Mouse (Mus musculus): ENCODE results near the gene Litaf. TPM values are rescaled to one million over a fixed set of nuclear protein-coding genes. Genes with fewer than 3 reads are reported as not detected.

Gene Litaf
- total and polyA plus RNA-seq, 3 experiments: 25.7 to 50.1 TPM; not detected in 1

- no peak for DNase-seq (ENCODE audit: low read depth, low spot score)
- H3K4me3 ChIP-seq (ENCODE audit: control insufficient read depth in 1 of 2, insufficient read depth in 1 of 2, low read depth in 2 of 2, low read length in 2 of 2): no peak overlapping the region
- H3K27ac ChIP-seq (ENCODE audit: control insufficient read depth, low read depth, low read length): no peak overlapping the region
- TF ChIP-seq USF1 (IDR thresholded peaks at IDR 0.05; ENCODE audit: low read depth, low read length) (no peak), JUND (IDR thresholded peaks at IDR 0.05; ENCODE audit: low read depth, low read length) (no peak), POLR2AphosphoS5 (IDR thresholded peaks at IDR 0.05; ENCODE audit: borderline replicate concordance, low read depth, low read length) (no peak), GATA1 (IDR thresholded peaks at IDR 0.05; ENCODE audit: low read depth, low read length) (no peak), UBTF (IDR thresholded peaks at IDR 0.05; ENCODE audit: borderline replicate concordance, insufficient read depth, low read depth, low read length) (no peak), RCOR1 (IDR thresholded peaks at IDR 0.05; ENCODE audit: low read depth, low read length) (no peak), E2F4 (IDR thresholded peaks at IDR 0.05; ENCODE audit: borderline replicate concordance, low read depth, low read length) (no peak), POLR2AphosphoS2 (IDR thresholded peaks at IDR 0.05; ENCODE audit: low read length) (no peak), MEF2A (IDR thresholded peaks at IDR 0.05; ENCODE audit: extremely low read depth, insufficient replicate concordance, low read depth, low read length, poor library complexity, severe bottlenecking) (no peak), CTCF (IDR thresholded peaks at IDR 0.05 in 2 of 3, conservative IDR thresholded peaks at IDR 0.05 in 1 of 3; ENCODE audit: control insufficient read depth in 1 of 3, insufficient read depth in 1 of 3, low read depth in 2 of 3, low read length in 3 of 3, poor library complexity in 1 of 3, severe bottlenecking in 1 of 3) (no peak), CHD2 (IDR thresholded peaks at IDR 0.05; ENCODE audit: low read length) (no peak), MAZ (IDR thresholded peaks at IDR 0.05; ENCODE audit: low read depth, low read length) (no peak), CHD1 (IDR thresholded peaks at IDR 0.05; ENCODE audit: low read depth, low read length) (no peak), NRF1 (IDR thresholded peaks at IDR 0.05; ENCODE audit: insufficient read depth, low read depth, low read length, poor library complexity, severe bottlenecking) (no peak)
- no peaks in the 10 kb centered on the region for H3K9me3 ChIP-seq (replicated peaks; ENCODE audit: insufficient read depth, low read length)
- H3K4me1 ChIP-seq (ENCODE audit: control insufficient read depth in 1 of 2, insufficient read depth in 2 of 2, low read length in 2 of 2): no peaks in the 10 kb centered on the region
- no peaks in the 10 kb centered on the region for H3K79me2 ChIP-seq (ENCODE audit: control insufficient read depth, insufficient read depth, low read length, poor library complexity)
- H3K27me3 ChIP-seq (ENCODE audit: control insufficient read depth in 1 of 2, insufficient read depth in 2 of 2, low read length in 2 of 2): no peaks in the 10 kb centered on the region
- no peaks in the 10 kb centered on the region for H3K36me3 ChIP-seq (ENCODE audit: control insufficient read depth in 1 of 2, insufficient read depth in 2 of 2, low read length in 2 of 2)
- no peak overlapping the region for H3K9ac ChIP-seq (ENCODE audit: control insufficient read depth, low read depth, low read length, poor library complexity, severe bottlenecking)
Measured at GRCm38 (mm10) chr16:10952881-10953280, 113.1 kb downstream of the Litaf start.

GRCm38 (mm10) chr16:10952071-10952470 is 113.9 kb downstream of the Litaf start:
- Histone ChIP-seq H3K27ac (ENCODE audit: control insufficient read depth, low read depth, low read length) (no peak overlapping the region), H3K9me3 (replicated peaks; ENCODE audit: insufficient read depth, low read length) (no peaks in the 10 kb centered on the region), H3K79me2 (ENCODE audit: control insufficient read depth, insufficient read depth, low read length, poor library complexity) (no peaks in the 10 kb centered on the region), H3K4me1 (ENCODE audit: control insufficient read depth in 1 of 2, insufficient read depth in 2 of 2, low read length in 2 of 2) (no peaks in the 10 kb centered on the region), H3K9ac (ENCODE audit: control insufficient read depth, low read depth, low read length, poor library complexity, severe bottlenecking) (no peak overlapping the region), H3K4me3 (ENCODE audit: control insufficient read depth in 1 of 2, insufficient read depth in 1 of 2, low read depth in 2 of 2, low read length in 2 of 2) (no peak overlapping the region), H3K27me3 (ENCODE audit: control insufficient read depth in 1 of 2, insufficient read depth in 2 of 2, low read length in 2 of 2) (no peaks in the 10 kb centered on the region), H3K36me3 (ENCODE audit: control insufficient read depth in 1 of 2, insufficient read depth in 2 of 2, low read length in 2 of 2) (no peaks in the 10 kb centered on the region)
- no peak for DNase-seq (ENCODE audit: low read depth, low spot score)
- TF ChIP-seq ZNF384 (IDR thresholded peaks at IDR 0.05; ENCODE audit: low read depth, low read length): no peak
- no peak for TF ChIP-seq MAFK (IDR thresholded peaks at IDR 0.05; ENCODE audit: borderline replicate concordance, low read depth, low read length)
- no peak for TF ChIP-seq E2F4 (IDR thresholded peaks at IDR 0.05; ENCODE audit: borderline replicate concordance, low read depth, low read length)
- TF ChIP-seq MYB (IDR thresholded peaks at IDR 0.05; ENCODE audit: low read depth, low read length): no peak

Data from MEL (cell line).